Mouse (Mus musculus) G1E-ER4 (cell line): ENCODE results near the gene Caprin2. TPM values are rescaled to one million over a fixed set of nuclear protein-coding genes. Genes with fewer than 3 reads are reported as not detected.

Experiments used
- GATA1 ChIP-seq: IDR thresholded peaks from one replicate; pipeline ENCODE4 v1.8.0; 2012; ENCODE audit warnings: low read length, inconsistent platforms
- polyA plus RNA-seq: library from polyadenylated mRNA; stranded (reverse); fragments of >175 nt; gene quantifications from 2 replicates; pipeline ENCODE4 v1.2.3, GENCODE M21; 2012

Gene Caprin2
- 2.8 and 3.9 TPM in 2 replicates for polyA plus RNA-seq

DNA sequence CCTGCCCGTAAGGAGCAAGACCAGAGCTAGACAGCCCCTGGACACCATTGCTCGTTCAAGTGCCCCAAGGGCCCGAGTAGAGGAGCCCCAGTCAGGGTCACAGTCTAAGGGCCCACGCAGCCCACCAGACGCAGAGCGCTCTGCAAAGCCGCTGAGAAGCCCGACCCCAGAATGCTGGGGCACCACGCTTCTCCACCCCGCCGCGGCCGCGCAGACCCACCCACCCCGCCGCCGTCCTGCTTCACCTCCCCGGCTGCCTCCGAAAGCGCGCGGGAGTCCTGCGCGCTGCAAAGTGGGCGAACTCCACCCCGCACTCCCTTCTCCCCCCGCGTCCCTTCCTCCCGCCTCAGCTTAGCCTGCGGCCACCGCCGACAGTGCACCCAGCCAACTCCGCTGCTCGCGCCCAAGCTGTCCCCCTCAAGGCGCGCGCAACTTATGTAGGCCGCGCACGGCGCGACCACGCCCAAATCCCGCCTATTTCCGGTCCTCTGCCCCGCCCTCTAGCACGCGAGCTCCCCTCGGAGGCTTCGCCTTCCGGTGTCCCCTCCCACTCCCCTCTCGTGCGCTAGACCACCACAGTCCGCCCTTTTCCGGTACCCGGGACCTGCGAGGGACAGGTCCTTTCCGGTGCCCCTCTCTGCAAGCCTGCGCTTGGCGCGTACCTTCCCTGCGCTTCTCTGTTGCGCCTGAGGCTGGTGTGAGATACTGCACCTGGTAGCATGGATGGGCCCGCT, at the start of gene Caprin2:
Gene Caprin2 (minus strand): TSS at position 465 of the 734 bp plus-strand sequence.
- no peak for TF ChIP-seq GATA1

- no peak for TF ChIP-seq GATA1
Measured at GRCm38 (mm10) chr6:148944767-148945508, 48.9 kb upstream of the Caprin2 start.

GRCm38 (mm10) chr6:148944344-148944766, 48.3 kb upstream of the Caprin2 start:
- TF ChIP-seq GATA1: no peak

DNA sequence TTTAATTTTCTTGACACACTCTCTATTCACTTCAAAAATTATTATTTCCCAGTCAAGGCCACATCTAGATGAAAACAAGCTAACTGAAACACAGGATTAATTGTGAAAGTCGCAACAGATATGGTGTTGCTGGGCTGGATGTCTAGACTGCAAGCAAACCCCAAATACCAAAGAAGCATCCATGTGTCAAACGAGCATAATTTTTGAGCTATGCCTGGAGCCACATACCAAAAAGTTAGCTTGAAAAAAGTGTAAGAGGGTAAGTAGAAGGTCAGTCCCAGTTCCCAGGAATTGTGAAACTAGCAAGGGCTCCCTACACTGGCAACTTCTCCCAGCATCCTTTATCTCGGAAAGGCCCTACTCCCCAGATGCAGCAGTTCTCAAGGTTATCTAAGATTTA, 47.7 kb upstream of the Caprin2 start:
- no peak for TF ChIP-seq GATA1

GRCm38 (mm10) chr6:148942406-148942805, 46.4 kb upstream of the Caprin2 start:
- TF ChIP-seq GATA1: no peak

- no peak for TF ChIP-seq GATA1
Measured at GRCm38 (mm10) chr6:148941880-148942279, 45.8 kb upstream of the Caprin2 start.

DNA sequence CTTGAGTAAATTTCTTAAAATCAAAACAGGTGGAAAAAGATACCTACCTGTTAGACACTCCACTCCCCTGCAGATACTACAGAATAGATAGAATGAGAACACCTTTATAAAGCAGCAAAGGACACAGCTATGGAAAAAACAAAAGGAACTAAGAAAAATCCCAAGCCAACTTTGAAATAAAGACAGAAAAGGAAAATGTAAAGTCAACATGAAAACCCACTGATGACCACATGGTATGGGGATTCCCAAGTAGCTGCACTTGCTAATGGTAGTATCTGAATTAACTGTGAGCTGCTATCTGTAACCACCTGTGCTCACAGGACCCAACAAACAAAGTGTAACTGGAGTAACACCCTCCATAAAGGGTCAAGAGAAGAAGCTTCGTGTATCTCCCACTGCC, 41.7 kb upstream of the Caprin2 start:
- no peak for TF ChIP-seq GATA1

- TF ChIP-seq GATA1: no peak
Measured at GRCm38 (mm10) chr6:148934961-148935590, 39.0 kb upstream of the Caprin2 start.

DNA sequence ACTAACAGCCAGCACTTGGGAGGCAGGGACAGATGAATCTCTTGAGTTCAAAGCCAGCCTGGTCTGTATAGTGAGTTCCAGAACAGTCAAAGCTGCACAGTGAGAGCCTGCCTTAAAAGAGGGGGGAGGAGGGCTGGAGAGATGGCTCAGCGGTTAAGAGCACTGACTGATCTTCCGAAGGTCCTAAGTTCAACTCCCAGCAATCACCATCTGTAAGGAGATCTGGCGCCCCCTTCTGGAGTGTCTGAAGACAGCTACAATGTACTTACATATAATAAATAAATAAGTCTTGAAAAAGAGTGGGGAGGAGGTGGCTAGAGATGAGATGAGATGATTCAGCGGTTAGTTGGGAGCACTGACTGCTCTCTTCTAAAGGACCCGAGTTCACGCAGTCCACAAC, 35.2 kb upstream of the Caprin2 start:
- no peak for TF ChIP-seq GATA1

- TF ChIP-seq GATA1: no peak
Measured at GRCm38 (mm10) chr6:148918841-148919398, 22.9 kb upstream of the Caprin2 start.

DNA sequence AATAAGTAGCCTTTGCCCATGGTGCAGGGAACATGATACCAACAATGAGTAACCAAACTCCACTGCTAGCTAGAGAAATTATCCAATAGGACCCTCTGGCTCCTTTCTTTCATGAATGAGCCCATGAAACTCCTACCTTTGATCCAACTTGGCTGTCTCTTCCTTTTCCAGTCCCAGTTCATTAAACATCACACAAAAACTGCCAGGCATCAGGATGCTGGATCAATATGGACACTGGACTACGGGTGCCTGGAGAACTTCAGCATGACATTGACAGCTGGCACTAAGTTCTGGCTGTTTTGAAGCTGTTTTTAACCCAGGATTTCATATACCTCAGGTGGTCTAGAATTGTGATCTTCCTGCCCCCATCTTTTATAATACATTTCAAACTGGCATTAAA, 21.6 kb upstream of the Caprin2 start:
- TF ChIP-seq GATA1: no peak

DNA sequence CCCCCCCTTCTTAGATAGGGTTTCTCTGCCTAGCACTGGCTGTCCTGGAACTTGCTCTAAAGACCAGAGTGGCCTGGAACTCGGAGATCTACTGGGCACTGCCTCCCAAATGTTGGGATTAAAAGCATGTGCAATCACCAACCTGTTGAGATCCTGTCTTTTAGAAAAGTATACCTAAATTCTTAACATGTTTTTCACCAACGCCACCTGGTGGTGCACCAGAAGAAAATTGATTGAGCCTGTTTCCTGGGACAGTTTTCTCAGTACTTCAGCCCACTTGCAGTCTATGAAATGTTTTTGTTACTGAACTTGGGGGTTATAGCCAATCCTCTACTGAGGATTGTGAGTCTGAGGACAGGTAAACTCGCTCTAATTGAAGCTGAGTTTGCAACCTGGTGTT, 20.8 kb upstream of the Caprin2 start:
- no peak for TF ChIP-seq GATA1

DNA sequence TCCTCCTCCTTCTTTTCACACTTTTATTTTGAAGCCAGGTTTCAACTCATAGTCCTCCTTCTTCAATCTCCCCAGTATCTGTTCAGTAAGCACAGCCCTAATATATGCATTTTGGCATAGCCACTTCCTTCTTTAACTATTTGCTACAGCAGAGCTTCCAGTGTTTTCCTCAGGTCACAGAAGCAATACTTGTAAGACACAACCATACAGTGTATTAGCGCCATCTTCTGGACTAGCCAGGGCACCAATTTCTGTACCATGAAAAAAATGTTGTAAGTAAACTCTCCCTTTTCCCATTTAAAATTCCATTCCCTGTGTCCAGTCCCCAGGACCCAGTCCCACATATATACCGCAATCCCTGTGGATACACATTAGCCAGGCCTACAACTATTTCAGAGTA, 17.9 kb upstream of the Caprin2 start:
- no peak for TF ChIP-seq GATA1

GRCm38 (mm10) chr6:148906958-148907357, 10.9 kb upstream of the Caprin2 start:
- no peak for TF ChIP-seq GATA1

DNA sequence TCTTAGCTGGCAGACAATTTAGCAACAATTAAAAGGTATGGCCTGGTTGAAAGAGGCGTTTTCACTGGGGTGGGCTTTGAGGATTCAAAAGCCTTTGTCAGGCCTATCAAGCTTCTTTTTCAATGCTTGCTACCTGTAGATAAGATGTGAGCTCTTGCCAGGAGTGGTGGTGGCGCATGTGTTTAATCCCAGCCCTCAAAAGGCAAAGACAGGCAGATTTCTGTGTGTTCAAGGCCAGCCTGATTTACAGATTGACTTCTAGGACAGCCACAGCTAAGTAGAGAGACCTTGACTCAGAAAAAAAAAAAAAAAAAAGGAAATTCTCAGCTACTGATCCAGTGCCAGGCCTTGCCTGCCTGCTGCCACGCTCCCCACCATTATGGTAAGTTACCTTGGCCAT, 6.7 kb upstream of the Caprin2 start:
- TF ChIP-seq GATA1: no peak

GRCm38 (mm10) chr6:148896507-148896851, 442 bp upstream of the Caprin2 start:
- TF ChIP-seq GATA1: no peak
